Mouse (Mus musculus) MEL (cell line): Measurements from ENCODE around the gene Gas7. TPM values are rescaled to one million over a fixed set of nuclear protein-coding genes. Genes with fewer than 3 reads are reported as not detected.

Experiments
- DNase-seq: peaks from one replicate; pipeline ENCODE4 v3.0.0; 2011; ENCODE audit warnings: low read depth, low spot score
- H3K27ac ChIP-seq: 2 replicates; pipeline ENCODE4 v1.5.1; 2012; ENCODE audit warnings: low read depth, mild to moderate bottlenecking, control low read depth, low read length, moderate library complexity; ENCODE audit not compliant: control insufficient read depth
- H3K27me3 ChIP-seq, 2 experiments: fragments of 150-350 bp in 1 of 2; sonication (generic) in 1 of 2; 2 replicates each; pipeline ENCODE4 v1.6.1; 2012; ENCODE audit warnings: low read length in 2 of 2, mild to moderate bottlenecking in 2 of 2, improper control_type of control experiment in 1 of 2, moderate library complexity in 1 of 2; ENCODE audit not compliant: insufficient read depth in 2 of 2, control insufficient read depth in 1 of 2
- H3K36me3 ChIP-seq, 2 experiments: 2 replicates each; pipeline ENCODE4 v1.6.1; 2012 to 2014; ENCODE audit warnings: low read length in 2 of 2, improper control_type of control experiment in 1 of 2, inconsistent platforms in 1 of 2, mild to moderate bottlenecking in 1 of 2; ENCODE audit not compliant: insufficient read depth in 2 of 2, control insufficient read depth in 1 of 2
- H3K4me1 ChIP-seq, 2 experiments: fragments of 150-350 bp in 1 of 2; sonication (generic) in 1 of 2; 2 replicates each; pipeline ENCODE4 v1.6.1; 2012; ENCODE audit warnings: low read length in 2 of 2, improper control_type of control experiment in 1 of 2, mild to moderate bottlenecking in 1 of 2; ENCODE audit not compliant: insufficient read depth in 2 of 2, control insufficient read depth in 1 of 2
- H3K4me3 ChIP-seq, 2 experiments: fragments of 150-350 bp in 1 of 2; sonication (generic) in 1 of 2; 2 replicates each; pipeline ENCODE4 v1.5.1; 2012; ENCODE audit warnings: low read depth in 2 of 2, low read length in 2 of 2, mild to moderate bottlenecking in 2 of 2, moderate library complexity in 2 of 2, control low read depth in 1 of 2, improper control_type of control experiment in 1 of 2; ENCODE audit not compliant: control insufficient read depth in 1 of 2, insufficient read depth in 1 of 2
- H3K79me2 ChIP-seq: 2 replicates; pipeline ENCODE4 v1.6.1; 2012; ENCODE audit warnings: mild to moderate bottlenecking, low read length, moderate library complexity; ENCODE audit not compliant: control insufficient read depth, poor library complexity, insufficient read depth
- H3K9ac ChIP-seq: 2 replicates; pipeline ENCODE4 v1.6.1; 2012; ENCODE audit warnings: low read depth, mild to moderate bottlenecking, control low read depth, low read length, moderate library complexity; ENCODE audit not compliant: control insufficient read depth, poor library complexity, severe bottlenecking
- H3K9me3 ChIP-seq: fragments of 150-350 bp; sonication (generic); replicated peaks from 2 replicates; pipeline ENCODE4 v1.6.1; 2012; ENCODE audit warnings: mild to moderate bottlenecking, low read length, improper control_type of control experiment, moderate library complexity; ENCODE audit not compliant: insufficient read depth
- CHD1 ChIP-seq: IDR thresholded peaks from 2 replicates; pipeline ENCODE4 v1.6.1; 2012; ENCODE audit warnings: low read depth, mild to moderate bottlenecking, inconsistent platforms, low read length, improper control_type of control experiment
- CHD2 ChIP-seq: IDR thresholded peaks from 2 replicates; pipeline ENCODE4 v1.6.1; 2011; ENCODE audit warnings: low read length, improper control_type of control experiment
- ELF1 ChIP-seq: IDR thresholded peaks from 2 replicates; pipeline ENCODE4 v1.6.1; 2014; ENCODE audit warnings: low read depth, mild to moderate bottlenecking, inconsistent platforms, low read length, improper control_type of control experiment, moderate library complexity
- EP300 ChIP-seq, 2 experiments: IDR thresholded peaks; 2 replicates each; pipeline ENCODE4 v1.6.1; 2011; ENCODE audit warnings: improper control_type of control experiment in 2 of 2, low read length in 2 of 2, low read depth in 1 of 2, mild to moderate bottlenecking in 1 of 2
- ETS1 ChIP-seq: IDR thresholded peaks from 2 replicates; pipeline ENCODE4 v1.6.1; 2012; ENCODE audit warnings: low read depth, mild to moderate bottlenecking, inconsistent platforms, low read length, improper control_type of control experiment, moderate library complexity
- GABPA ChIP-seq: IDR thresholded peaks from 2 replicates; pipeline ENCODE4 v1.6.1; 2012; ENCODE audit warnings: low read depth, mild to moderate bottlenecking, inconsistent platforms, low read length, improper control_type of control experiment, moderate library complexity
- HCFC1 ChIP-seq: IDR thresholded peaks from 2 replicates; pipeline ENCODE4 v1.6.1; 2012; ENCODE audit warnings: low read depth, mild to moderate bottlenecking, inconsistent platforms, low read length, improper control_type of control experiment, moderate library complexity
- JUND ChIP-seq: IDR thresholded peaks from 2 replicates; pipeline ENCODE4 v1.6.1; 2011; ENCODE audit warnings: low read depth, mild to moderate bottlenecking, improper control_type of control experiment, low read length
- KAT2A ChIP-seq: conservative IDR thresholded peaks from 2 replicates; pipeline ENCODE4 v1.6.1; 2012; ENCODE audit warnings: low read depth, low read length, improper control_type of control experiment, inconsistent platforms
- MAFK ChIP-seq: IDR thresholded peaks from 2 replicates; pipeline ENCODE4 v1.6.1; 2011; ENCODE audit warnings: low read depth, mild to moderate bottlenecking, low read length, improper control_type of control experiment, borderline replicate concordance
- MAX ChIP-seq: IDR thresholded peaks from 2 replicates; pipeline ENCODE4 v1.6.1; 2011; ENCODE audit warnings: low read length, improper control_type of control experiment
- MXI1 ChIP-seq: IDR thresholded peaks from 2 replicates; pipeline ENCODE4 v1.6.1; 2011; ENCODE audit warnings: mild to moderate bottlenecking, low read depth, low read length, improper control_type of control experiment
- MYB ChIP-seq: IDR thresholded peaks from 2 replicates; pipeline ENCODE4 v1.6.1; 2011; ENCODE audit warnings: mild to moderate bottlenecking, low read depth, low read length, improper control_type of control experiment
- POLR2A ChIP-seq, 2 experiments: IDR thresholded peaks; 2 replicates each; pipeline ENCODE4 v1.6.1; 2011 to 2012; ENCODE audit warnings: low read length in 2 of 2, mild to moderate bottlenecking in 2 of 2, control low read depth in 1 of 2, improper control_type of control experiment in 1 of 2, low read depth in 1 of 2, moderate library complexity in 1 of 2; ENCODE audit not compliant: control insufficient read depth in 1 of 2, insufficient read depth in 1 of 2, poor library complexity in 1 of 2
- POLR2AphosphoS2 ChIP-seq: IDR thresholded peaks from 2 replicates; pipeline ENCODE4 v1.6.1; 2011; ENCODE audit warnings: low read length, improper control_type of control experiment
- POLR2AphosphoS5 ChIP-seq: IDR thresholded peaks from 2 replicates; pipeline ENCODE4 v1.6.1; 2012; ENCODE audit warnings: low read depth, borderline replicate concordance, mild to moderate bottlenecking, inconsistent platforms, low read length, moderate library complexity, mixed read lengths
- SMC3 ChIP-seq: IDR thresholded peaks from 2 replicates; pipeline ENCODE4 v1.6.1; 2011; ENCODE audit warnings: low read depth, low read length, improper control_type of control experiment
- TCF12 ChIP-seq: IDR thresholded peaks from 2 replicates; pipeline ENCODE4 v1.6.1; 2014; ENCODE audit warnings: low read depth, mild to moderate bottlenecking, inconsistent platforms, low read length, improper control_type of control experiment, moderate library complexity
- UBTF ChIP-seq: IDR thresholded peaks from 2 replicates; pipeline ENCODE4 v1.6.1; 2012; ENCODE audit warnings: low read depth, mild to moderate bottlenecking, inconsistent platforms, low read length, improper control_type of control experiment, moderate library complexity, borderline replicate concordance; ENCODE audit not compliant: insufficient read depth
- USF1 ChIP-seq: IDR thresholded peaks from 2 replicates; pipeline ENCODE4 v1.6.1; 2014; ENCODE audit warnings: low read depth, mild to moderate bottlenecking, inconsistent platforms, low read length, improper control_type of control experiment, moderate library complexity
- USF2 ChIP-seq, 2 experiments: IDR thresholded peaks; 2 replicates each; pipeline ENCODE4 v1.6.1; 2011 to 2012; ENCODE audit warnings: improper control_type of control experiment in 2 of 2, low read length in 2 of 2, borderline replicate concordance in 1 of 2, inconsistent platforms in 1 of 2, low read depth in 1 of 2, mild to moderate bottlenecking in 1 of 2; ENCODE audit not compliant: insufficient read depth in 1 of 2
- ZC3H11A ChIP-seq: IDR thresholded peaks from 2 replicates; pipeline ENCODE4 v1.6.1; 2012; ENCODE audit warnings: low read depth, mild to moderate bottlenecking, inconsistent platforms, low read length, improper control_type of control experiment
- ZKSCAN1 ChIP-seq: IDR thresholded peaks from 2 replicates; pipeline ENCODE4 v1.6.1; 2012; ENCODE audit warnings: low read depth, mild to moderate bottlenecking, inconsistent platforms, low read length, improper control_type of control experiment, moderate library complexity
- ZMIZ1 ChIP-seq: IDR thresholded peaks from 2 replicates; pipeline ENCODE4 v1.6.1; 2012; ENCODE audit warnings: low read depth, mild to moderate bottlenecking, inconsistent platforms, low read length, improper control_type of control experiment, moderate library complexity
- polyA plus RNA-seq, 2 experiments: library from polyadenylated mRNA; stranded (reverse) in 1 of 2; unstranded in 1 of 2; fragments of >175 nt in 1 of 2; fragments of >200 nt in 1 of 2; gene quantifications; 2 replicates each; pipeline versions ENCODE4 v1.2.1 to v1.2.4; 2012; ENCODE audit warnings: low replicate concordance in 2 of 2, low read depth in 1 of 2; ENCODE audit not compliant: insufficient read length in 2 of 2, insufficient read depth in 1 of 2, missing spikeins in 1 of 2
- total RNA-seq: library from RNA; depleted of rRNA; stranded (reverse); fragments of 300-350 nt; gene quantifications from 2 replicates; pipeline ENCODE4 v1.2.3, GENCODE M21; 2012

Gas7 gene
- total and polyA plus RNA-seq, 3 experiments, result 0.04 TPM; not detected in 2

DNA sequence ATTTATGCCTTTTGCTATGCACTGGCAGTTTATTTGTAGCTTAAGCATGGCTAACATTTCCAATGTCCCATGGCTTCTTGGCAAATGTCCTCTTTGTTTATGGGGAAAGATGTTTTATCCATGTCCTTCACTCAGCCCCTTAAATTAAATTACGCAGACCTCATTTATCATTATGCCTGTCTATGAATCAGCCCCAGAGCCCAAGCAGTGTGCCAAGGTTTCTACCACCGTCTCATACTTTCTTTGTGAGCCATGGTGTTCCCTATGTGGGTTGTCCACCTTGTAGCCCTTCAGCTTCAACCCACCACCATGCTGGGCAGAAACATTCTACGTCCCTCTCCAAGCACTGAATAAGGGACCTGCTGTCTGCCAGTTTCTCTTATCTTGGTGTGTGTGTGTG is 183.2 kb downstream of the Gas7 start:
- TF ChIP-seq CHD2 (no peak), EP300 (IDR thresholded peaks at IDR 0.05; ENCODE audit: low read depth in 1 of 2, low read length in 2 of 2) (no peak), MAX (no peak), MXI1 (no peak), KAT2A (no peak), ELF1 (no peak), UBTF (no peak), ZC3H11A (no peak), SMC3 (no peak), TCF12 (no peak), USF1 (no peak), MYB (no peak), JUND (no peak), GABPA (no peak)
- Histone ChIP-seq H3K4me1 (no peaks in the 10 kb centered on the region), H3K4me3 (no peak overlapping the region), H3K27ac (no peak overlapping the region), H3K36me3 (no peaks in the 10 kb centered on the region), H3K27me3 (no peaks in the 10 kb centered on the region), H3K9me3 (no peaks in the 10 kb centered on the region), H3K9ac (no peak overlapping the region), H3K79me2 (no peaks in the 10 kb centered on the region)
- DNase-seq, result no peak

DNA sequence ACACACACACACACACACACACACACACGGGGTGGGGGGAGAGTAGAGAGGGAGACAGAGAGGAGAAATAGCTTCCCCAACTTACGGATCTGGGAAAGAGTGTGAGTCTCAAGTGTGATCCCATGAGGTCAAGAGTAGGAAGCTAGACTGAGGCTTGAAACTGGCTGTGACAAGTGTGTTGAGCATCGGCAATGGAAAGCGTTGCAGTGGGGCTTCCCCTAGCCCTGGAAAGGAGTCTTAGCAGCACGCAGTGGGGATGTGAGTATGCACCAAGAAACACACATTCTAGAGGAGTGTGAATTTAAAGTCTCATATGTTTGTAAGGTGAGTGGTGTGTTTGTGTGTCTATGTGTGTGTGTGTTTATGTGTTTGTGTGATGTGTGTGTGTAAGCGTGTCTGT is 185.1 kb downstream of the Gas7 start:
- H3K4me3 ChIP-seq, result no peak overlapping the region
- no peak for DNase-seq
- no peak overlapping the region for H3K27ac ChIP-seq

More for the DNA sequence above, 185.1 kb downstream of the Gas7 start:
- Histone ChIP-seq H3K36me3 (no peaks in the 10 kb centered on the region), H3K9ac (no peak overlapping the region), H3K9me3 (no peaks in the 10 kb centered on the region), H3K79me2 (no peaks in the 10 kb centered on the region), H3K27me3 (no peaks in the 10 kb centered on the region), H3K4me1 (no peaks in the 10 kb centered on the region)
- no peak for TF ChIP-seq POLR2AphosphoS5
- TF ChIP-seq HCFC1, result no peak
- no peak for TF ChIP-seq ZMIZ1
- TF ChIP-seq USF2 (IDR thresholded peaks at IDR 0.05; ENCODE audit: borderline replicate concordance in 1 of 2, insufficient read depth in 1 of 2, low read depth in 1 of 2, low read length in 2 of 2), result no peak
- no peak for TF ChIP-seq POLR2A (IDR thresholded peaks at IDR 0.05; ENCODE audit: control insufficient read depth in 1 of 2, insufficient read depth in 1 of 2, low read depth in 1 of 2, low read length in 2 of 2, poor library complexity in 1 of 2)
- no peak for TF ChIP-seq TCF12
- TF ChIP-seq MAFK, result no peak
- TF ChIP-seq ZKSCAN1, result no peak
- TF ChIP-seq POLR2AphosphoS2, result no peak
- no peak for TF ChIP-seq CHD1
- no peak for TF ChIP-seq JUND
- TF ChIP-seq ELF1, result no peak
- no peak for TF ChIP-seq MYB
- no peak for TF ChIP-seq ETS1
- no peak for TF ChIP-seq EP300 (IDR thresholded peaks at IDR 0.05; ENCODE audit: low read depth in 1 of 2, low read length in 2 of 2)
